Mouse (Mus musculus): ENCODE data around the gene Itih2. TPM values are rescaled to one million over a fixed set of nuclear protein-coding genes. Genes with fewer than 3 reads are reported as not detected.

Itih2 gene
- polyA plus RNA-seq, 1 experiment from 2014 or later = 2.9 TPM

GRCm38 (mm10) chr2:10142472-10143454 is 11.6 kb upstream of the Itih2 start:
- H3K27ac ChIP-seq = no peak overlapping the region
- H3K27me3 ChIP-seq = no peaks in the 10 kb centered on the region
- H3K36me3 ChIP-seq = no peaks in the 10 kb centered on the region
- 37% methylated on average over 8 of the region's 8 CpGs for WGBS
- H3K4me3 ChIP-seq = no peak overlapping the region
- H3K4me1 ChIP-seq = no peaks in the 10 kb centered on the region; the same call in 1 of the 2 replicates
- H3K9me3 ChIP-seq = no peaks in the 10 kb centered on the region
- no peak overlapping the region for H3K4me2 ChIP-seq
- peak; percentile 69; the same call in 1 of the 2 replicates for ATAC-seq (ENCODE audit: borderline replicate concordance, extremely low read depth, low FRiP score, low TSS enrichment)
- no peak overlapping the region for H3K9ac ChIP-seq

DNA sequence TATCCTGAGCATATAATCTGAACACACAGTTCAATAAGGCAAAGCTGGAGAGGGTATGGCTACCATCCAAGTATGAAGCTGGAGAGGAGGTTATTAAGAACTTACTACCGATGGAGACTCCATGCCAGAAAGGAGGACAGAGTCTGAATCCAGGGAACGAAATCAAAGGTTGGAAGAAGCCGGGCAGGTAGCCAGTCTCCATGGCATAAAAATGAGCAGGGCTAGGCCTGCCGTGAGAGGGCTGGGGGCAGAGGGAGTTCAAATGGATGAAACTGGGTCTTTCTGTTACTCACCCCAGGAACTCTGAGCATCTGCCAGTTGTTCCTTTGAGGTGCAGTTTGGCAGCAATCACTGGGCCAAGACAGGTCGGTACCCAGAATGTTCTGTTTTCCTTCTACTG is 9.3 kb upstream of the Itih2 start:
- ATAC-seq (ENCODE audit: borderline replicate concordance, extremely low read depth, low FRiP score, low TSS enrichment) = no peak
- H3K9ac ChIP-seq = no peak overlapping the region
- no peak overlapping the region for H3K4me3 ChIP-seq
- H3K27ac ChIP-seq = no peak overlapping the region
- no peaks in the 10 kb centered on the region; the same call in 1 of the 2 replicates for H3K4me1 ChIP-seq
- H3K36me3 ChIP-seq = no peaks in the 10 kb centered on the region
- 72% methylated on average over 5 of the region's 5 CpGs for WGBS
- H3K4me2 ChIP-seq = no peak overlapping the region
- no peaks in the 10 kb centered on the region for H3K9me3 ChIP-seq
- no peaks in the 10 kb centered on the region for H3K27me3 ChIP-seq

DNA sequence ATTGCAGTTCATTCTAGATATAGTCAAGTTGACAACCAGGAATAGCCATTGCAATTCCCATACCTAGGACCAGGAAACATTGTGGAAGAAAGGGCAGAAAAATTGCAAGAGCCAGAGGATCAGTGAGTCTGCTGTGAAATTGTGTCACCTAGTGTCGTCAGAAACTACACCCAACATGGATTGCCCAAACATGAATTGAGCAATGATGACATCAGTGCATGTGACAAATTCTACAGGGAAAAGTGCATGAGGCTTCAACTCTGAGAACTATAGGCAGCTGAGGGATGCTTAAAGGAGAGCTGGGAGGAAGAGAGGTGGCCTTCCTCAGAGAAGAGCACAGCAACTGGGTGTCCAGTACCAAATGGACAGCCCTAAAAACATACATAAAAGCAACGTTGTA is 6.1 kb upstream of the Itih2 start:
- no peak for ATAC-seq (ENCODE audit: borderline replicate concordance, extremely low read depth, low FRiP score, low TSS enrichment)
- Histone ChIP-seq H3K4me2 (no peak overlapping the region), H3K27ac (no peak overlapping the region), H3K4me3 (no peak overlapping the region), H3K4me1 (no peaks in the 10 kb centered on the region; the same call in 1 of the 2 replicates), H3K27me3 (no peaks in the 10 kb centered on the region), H3K36me3 (no peaks in the 10 kb centered on the region), H3K9me3 (no peaks in the 10 kb centered on the region), H3K9ac (no peak overlapping the region)
- 82% methylated on average over 2 of the region's 2 CpGs for WGBS

DNA sequence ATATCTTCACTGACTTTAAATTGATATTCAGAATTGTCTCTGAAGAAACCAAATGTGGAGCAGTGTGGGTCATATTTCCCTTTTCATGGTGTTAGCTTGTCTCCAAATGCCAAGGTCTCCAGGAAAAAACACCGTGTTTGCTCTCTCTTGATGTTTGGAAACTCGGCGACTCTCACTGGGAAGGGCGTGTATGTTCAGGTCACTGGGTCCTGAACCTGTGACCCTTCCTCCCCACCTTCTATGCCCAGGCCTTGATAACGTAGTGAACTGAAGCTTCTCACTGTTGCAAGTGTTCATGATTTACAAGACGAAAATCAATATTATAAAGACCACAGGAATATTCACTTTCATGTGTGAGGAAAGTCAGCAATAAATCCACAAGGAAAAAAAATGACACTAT is 2.7 kb upstream of the Itih2 start:
- no peaks in the 10 kb centered on the region for H3K9me3 ChIP-seq
- H3K36me3 ChIP-seq = no peaks in the 10 kb centered on the region
- H3K27ac ChIP-seq = no peak overlapping the region
- 46% methylated on average over 6 of the region's 6 CpGs for WGBS
- no peaks in the 10 kb centered on the region for H3K4me1 ChIP-seq
- no peaks in the 10 kb centered on the region for H3K27me3 ChIP-seq
- no peak overlapping the region for H3K9ac ChIP-seq
- no peak overlapping the region for H3K4me2 ChIP-seq
- H3K4me3 ChIP-seq = no peak overlapping the region
- ATAC-seq (ENCODE audit: borderline replicate concordance, extremely low read depth, low FRiP score, low TSS enrichment) = no peak

- whole genome bisulfite sequencing = 89% methylated on average over 1 of the region's 1 CpGs
- Histone ChIP-seq H3K27me3 (no peaks in the 10 kb centered on the region), H3K4me2 (no peak overlapping the region), H3K27ac (no peak overlapping the region), H3K9me3 (no peaks in the 10 kb centered on the region), H3K4me1 (no peaks in the 10 kb centered on the region), H3K36me3 (no peaks in the 10 kb centered on the region), H3K4me3 (no peak overlapping the region), H3K9ac (no peak overlapping the region)
- ATAC-seq (ENCODE audit: borderline replicate concordance, extremely low read depth, low FRiP score, low TSS enrichment) = no peak
These were observed 932 bp upstream of the Itih2 start for GRCm38 (mm10) chr2:10132128-10132527.

DNA sequence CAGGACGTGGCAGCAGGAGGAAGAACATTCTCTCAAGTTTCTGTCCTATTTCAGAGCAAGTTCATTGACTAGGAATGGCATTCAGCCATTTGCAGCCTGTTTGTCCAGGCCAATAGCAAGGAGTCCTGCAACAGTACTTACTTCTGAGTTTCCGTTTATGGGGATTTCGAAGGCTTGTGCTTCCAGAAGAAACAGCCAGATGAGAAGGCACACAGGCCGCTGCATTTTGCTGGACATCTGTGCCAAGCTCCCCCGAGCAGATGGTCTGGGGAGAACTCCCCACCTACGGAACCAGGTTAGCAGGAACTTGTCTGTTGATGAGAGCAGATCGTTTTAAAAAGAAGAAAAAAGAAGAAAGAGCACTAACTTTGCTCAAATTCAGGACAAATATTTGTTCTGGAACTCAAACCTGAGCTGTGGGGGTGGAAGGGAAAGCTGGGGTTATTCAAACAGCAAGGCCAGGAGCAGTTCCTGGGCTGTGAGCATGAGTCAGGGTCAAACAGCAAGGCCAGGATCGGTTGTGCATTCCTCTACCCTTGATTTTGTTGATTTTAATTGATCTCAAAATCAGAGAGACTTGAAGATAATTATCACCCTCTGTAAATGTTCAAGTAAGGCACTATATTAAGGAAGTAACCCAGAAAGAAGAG is 730 bp downstream of the Itih2 start:
- peak overlapping the region; percentile 70 for H3K27ac ChIP-seq
- no peak for ATAC-seq (ENCODE audit: borderline replicate concordance, extremely low read depth, low FRiP score, low TSS enrichment)

GRCm38 (mm10) chr2:10128571-10128970 is 2.6 kb downstream of the Itih2 start:
- H3K36me3 ChIP-seq = no peaks in the 10 kb centered on the region
- H3K4me2 ChIP-seq = no peak overlapping the region
- H3K9me3 ChIP-seq = no peaks in the 10 kb centered on the region
- H3K4me3 ChIP-seq = no peak overlapping the region
- no peak for ATAC-seq (ENCODE audit: borderline replicate concordance, extremely low read depth, low FRiP score, low TSS enrichment)
- no peak overlapping the region for H3K27ac ChIP-seq
- H3K4me1 ChIP-seq = no peaks in the 10 kb centered on the region
- H3K9ac ChIP-seq = no peak overlapping the region
- no peaks in the 10 kb centered on the region for H3K27me3 ChIP-seq
- 80% methylated on average over 4 of the region's 4 CpGs for WGBS

More for the DNA sequence above, 730 bp downstream of the Itih2 start:
- H3K36me3 ChIP-seq = no peaks in the 10 kb centered on the region
- H3K9me3 ChIP-seq = no peaks in the 10 kb centered on the region
- no peak overlapping the region for H3K9ac ChIP-seq
- no peaks in the 10 kb centered on the region for H3K4me1 ChIP-seq
- H3K4me3 ChIP-seq = no peak overlapping the region
- WGBS = 45% methylated on average over 8 of the region's 8 CpGs
- H3K27me3 ChIP-seq = no peaks in the 10 kb centered on the region
- no peak overlapping the region for H3K4me2 ChIP-seq

DNA sequence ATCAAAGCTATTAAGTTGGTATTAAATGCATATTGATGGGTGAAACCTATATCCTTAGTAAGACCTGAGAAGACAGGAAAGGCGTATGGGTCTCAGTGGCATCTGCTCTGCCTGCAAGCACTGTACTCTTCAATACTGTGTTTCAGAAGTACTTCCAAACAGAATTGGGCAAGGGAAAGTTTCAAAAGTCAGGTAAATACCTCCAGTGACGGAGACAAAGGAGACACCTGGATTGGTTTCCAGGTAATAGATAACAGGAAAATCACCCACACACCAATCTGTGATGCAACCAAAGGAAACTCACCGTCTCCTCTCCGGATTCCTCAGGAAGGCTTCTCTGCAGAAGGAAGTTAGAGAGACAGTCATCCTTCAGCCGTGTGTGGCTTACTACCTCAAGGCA is 3.7 kb downstream of the Itih2 start:
- WGBS = 85% methylated on average over 5 of the region's 5 CpGs
- Histone ChIP-seq H3K4me2 (no peak overlapping the region), H3K27ac (no peak overlapping the region), H3K27me3 (no peaks in the 10 kb centered on the region), H3K9ac (no peak overlapping the region), H3K4me3 (no peak overlapping the region), H3K36me3 (no peaks in the 10 kb centered on the region), H3K9me3 (no peaks in the 10 kb centered on the region), H3K4me1 (no peaks in the 10 kb centered on the region)
- ATAC-seq (ENCODE audit: borderline replicate concordance, extremely low read depth, low FRiP score, low TSS enrichment) = no peak

- 92% methylated on average over 4 of the region's 4 CpGs for WGBS
- no peak overlapping the region for H3K4me3 ChIP-seq
- H3K9ac ChIP-seq = no peak overlapping the region
- no peak overlapping the region for H3K4me2 ChIP-seq
- no peak overlapping the region for H3K27ac ChIP-seq
- no peaks in the 10 kb centered on the region for H3K9me3 ChIP-seq
- H3K4me1 ChIP-seq = no peaks in the 10 kb centered on the region
- no peaks in the 10 kb centered on the region for H3K36me3 ChIP-seq
- no peaks in the 10 kb centered on the region for H3K27me3 ChIP-seq
- no peak for ATAC-seq (ENCODE audit: borderline replicate concordance, extremely low read depth, low FRiP score, low TSS enrichment)
These were observed 5.1 kb downstream of the Itih2 start for GRCm38 (mm10) chr2:10126122-10126521.

DNA sequence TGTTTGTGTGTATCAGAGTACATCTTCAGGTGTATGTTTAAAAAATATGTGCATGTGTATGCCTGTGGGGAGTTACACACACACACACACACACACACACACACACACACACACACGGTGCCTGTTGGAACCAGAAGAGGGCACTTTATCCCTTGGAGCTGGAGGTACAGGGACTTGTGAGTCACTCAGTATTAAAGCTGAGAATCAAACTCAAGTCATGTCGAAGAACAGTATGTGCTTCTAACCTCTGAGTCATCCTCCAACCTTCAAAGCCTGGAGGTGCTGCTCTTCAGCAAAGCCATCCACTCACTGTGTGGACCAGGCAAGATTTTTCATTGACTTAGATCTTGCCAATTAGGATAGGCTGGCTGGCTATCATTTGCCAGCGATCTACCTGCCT is 9.4 kb downstream of the Itih2 start:
- H3K27ac ChIP-seq = no peak overlapping the region
- ATAC-seq (ENCODE audit: borderline replicate concordance, extremely low read depth, low FRiP score, low TSS enrichment) = no peak
- WGBS = 75% methylated on average over 3 of the region's 3 CpGs
- no peaks in the 10 kb centered on the region for H3K36me3 ChIP-seq
- no peak overlapping the region for H3K4me2 ChIP-seq
- H3K4me1 ChIP-seq = no peaks in the 10 kb centered on the region
- no peaks in the 10 kb centered on the region for H3K27me3 ChIP-seq
- H3K4me3 ChIP-seq = no peak overlapping the region
- no peaks in the 10 kb centered on the region for H3K9me3 ChIP-seq
- no peak overlapping the region for H3K9ac ChIP-seq

DNA sequence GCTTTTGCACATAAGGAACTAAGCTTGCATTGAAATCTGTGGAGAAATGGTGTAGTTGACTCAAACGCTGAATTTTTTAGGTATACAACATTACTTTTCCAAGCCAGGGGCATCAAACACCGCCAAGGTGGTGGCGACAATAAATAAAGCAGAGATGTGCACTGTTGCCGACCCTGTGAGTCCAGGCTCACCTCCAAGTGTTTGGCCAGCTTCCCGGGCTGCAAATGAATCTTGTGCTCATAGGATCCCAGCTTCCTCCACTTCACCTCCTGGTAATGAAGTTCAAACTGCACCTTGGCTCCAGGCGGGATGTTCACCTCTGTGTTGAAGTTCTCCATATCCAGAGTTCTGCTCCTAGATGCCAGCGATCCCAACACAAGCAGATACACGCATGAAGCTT is 11.9 kb downstream of the Itih2 start:
- H3K9me3 ChIP-seq = no peaks in the 10 kb centered on the region
- ATAC-seq (ENCODE audit: borderline replicate concordance, extremely low read depth, low FRiP score, low TSS enrichment) = no peak
- H3K4me2 ChIP-seq = no peak overlapping the region
- H3K36me3 ChIP-seq = no peaks in the 10 kb centered on the region
- no peak overlapping the region for H3K9ac ChIP-seq
- no peaks in the 10 kb centered on the region for H3K4me1 ChIP-seq
- WGBS = 76% methylated on average over 8 of the region's 8 CpGs
- no peak overlapping the region for H3K27ac ChIP-seq
- H3K4me3 ChIP-seq = no peak overlapping the region
- H3K27me3 ChIP-seq = no peaks in the 10 kb centered on the region

DNA sequence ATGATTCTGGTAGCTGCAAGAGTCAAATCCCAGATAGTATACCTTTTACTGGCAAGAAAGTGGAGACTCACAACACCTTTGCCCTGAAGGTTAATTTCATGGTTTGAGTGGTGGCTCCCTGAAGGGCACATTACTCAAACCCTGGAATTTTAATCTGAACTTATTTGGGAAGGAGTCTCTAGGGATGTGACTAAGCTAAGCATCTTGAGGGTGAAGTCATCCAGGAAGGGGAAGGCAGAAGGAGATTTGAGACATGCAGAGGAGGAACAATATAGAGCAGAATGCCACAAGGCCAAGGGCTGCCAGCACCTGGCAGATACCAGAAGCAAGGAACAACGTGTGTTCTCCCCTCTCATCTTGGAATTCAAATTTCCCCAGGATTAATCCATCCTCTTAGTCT is 12.4 kb downstream of the Itih2 start:
- Histone ChIP-seq H3K36me3 (no peaks in the 10 kb centered on the region), H3K27ac (no peak overlapping the region), H3K27me3 (no peaks in the 10 kb centered on the region), H3K9me3 (no peaks in the 10 kb centered on the region), H3K9ac (no peak overlapping the region), H3K4me2 (no peak overlapping the region), H3K4me3 (no peak overlapping the region), H3K4me1 (no peaks in the 10 kb centered on the region)
- 47% methylated on average over 1 of the region's 1 CpGs for WGBS
- ATAC-seq (ENCODE audit: borderline replicate concordance, extremely low read depth, low FRiP score, low TSS enrichment) = no peak
